Mouse (Mus musculus) forebrain, embryonic 12.5 days (tissue): ENCODE results near the gene Ccdc24. TPM values are rescaled to one million over a fixed set of nuclear protein-coding genes. Genes with fewer than 3 reads are reported as not detected.
A peak's percentile ranks its signal among the peaks of the same experiment; 100 is the strongest.

Source experiments
- ATAC-seq: fragments of 200-750 bp; cut with Nextera tagmentation; 2 replicates; pipeline ENCODE4 v1.8.0; 2017; ENCODE audit warnings: moderate TSS enrichment; ENCODE audit not compliant: low FRiP score
- H3K27ac ChIP-seq: fragments of 300-500 bp; sonication (generic); 2 replicates; pipeline ENCODE4 v1.5.1; 2016; ENCODE audit warnings: mild to moderate bottlenecking
- H3K27me3 ChIP-seq: fragments of 300-500 bp; sonication (generic); 2 replicates; pipeline ENCODE4 v1.6.1; 2016; ENCODE audit warnings: mild to moderate bottlenecking
- H3K36me3 ChIP-seq: fragments of 300-500 bp; sonication (generic); replicated peaks from 2 replicates; pipeline ENCODE4 v1.6.1; 2016; ENCODE audit warnings: mild to moderate bottlenecking
- H3K4me1 ChIP-seq: fragments of 300-500 bp; sonication (generic); 2 replicates; pipeline ENCODE4 v1.6.1; 2016
- H3K4me2 ChIP-seq: fragments of 300-500 bp; sonication (generic); 2 replicates; pipeline ENCODE4 v1.6.1; 2016; ENCODE audit warnings: mild to moderate bottlenecking, moderate library complexity
- H3K4me3 ChIP-seq: fragments of 300-500 bp; sonication (generic); replicated peaks from 2 replicates; pipeline ENCODE4 v1.5.1; 2016; ENCODE audit warnings: mild to moderate bottlenecking
- H3K9ac ChIP-seq: fragments of 300-500 bp; sonication (generic); 2 replicates; pipeline ENCODE4 v1.6.1; 2016; ENCODE audit warnings: mild to moderate bottlenecking
- H3K9me3 ChIP-seq: fragments of 300-500 bp; sonication (generic); 2 replicates; pipeline ENCODE4 v1.6.1; 2016
- WGBS: fragments of 180-500 bp; shearing (Covaris S2); methylation state at CpG from one replicate; pipeline ENCODE4 v1.1.7; 2016; 5-methylcytosine and 5-hydroxymethylcytosine counted together
- polyA plus RNA-seq: library from polyadenylated mRNA; unstranded; fragments of >200 nt; fragmentation: Nextera tagmentation; extraction: Ambion mirVana; gene quantifications from 2 replicates; pipeline ENCODE4 v1.2.1, GENCODE M21; 2016

Ccdc24 gene
- polyA plus RNA-seq, 1 experiment from 2014 or later, result 2.1 TPM

- Histone ChIP-seq H3K27me3 (no peaks in the 10 kb centered on the region; the same call in 1 of the 2 replicates), H3K27ac (no peak overlapping the region), H3K36me3 (no peaks in the 10 kb centered on the region), H3K9me3 (no peaks in the 10 kb centered on the region), H3K4me2 (peak overlapping the region; percentile 22; the same call in 1 of the 2 replicates), H3K4me3 (no peak overlapping the region), H3K4me1 (peaks cover 25% of the 10 kb centered on the region), H3K9ac (no peak overlapping the region)
- 52% methylated on average over 17 of the region's 17 CpGs for WGBS
- peak; percentile 44 for ATAC-seq
Measured at GRCm38 (mm10) chr4:117849063-117849462, 23.3 kb downstream of the Ccdc24 start.

DNA sequence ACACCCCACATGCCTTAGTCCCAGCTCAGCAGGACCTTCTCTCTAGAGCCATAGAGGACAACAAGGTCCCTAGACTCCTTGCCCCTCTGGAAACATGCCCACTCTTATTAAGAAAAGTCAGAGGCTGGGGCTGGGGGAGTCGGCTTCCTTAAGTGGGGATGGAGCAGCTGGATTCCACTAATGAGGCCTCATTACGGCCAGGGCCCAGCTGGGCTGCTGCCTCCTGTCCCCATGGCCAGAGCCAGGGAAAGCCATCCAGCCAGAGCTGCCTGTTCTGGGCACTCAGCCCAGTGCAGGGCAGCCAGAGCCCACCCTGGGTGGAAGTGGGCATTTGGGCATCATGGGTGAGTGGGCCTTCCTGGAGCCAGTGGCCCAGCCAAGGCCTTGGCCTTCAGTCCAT, 25.3 kb downstream of the Ccdc24 start:
- Histone ChIP-seq H3K27me3 (no peaks in the 10 kb centered on the region; the same call in 1 of the 2 replicates), H3K4me1 (peaks cover 25% of the 10 kb centered on the region), H3K9me3 (no peaks in the 10 kb centered on the region), H3K9ac (no peak overlapping the region), H3K27ac (no peak overlapping the region), H3K36me3 (no peaks in the 10 kb centered on the region), H3K4me2 (no peak overlapping the region), H3K4me3 (no peak overlapping the region)
- WGBS, result 14% methylated on average over 2 of the region's 2 CpGs
- no peak for ATAC-seq

DNA sequence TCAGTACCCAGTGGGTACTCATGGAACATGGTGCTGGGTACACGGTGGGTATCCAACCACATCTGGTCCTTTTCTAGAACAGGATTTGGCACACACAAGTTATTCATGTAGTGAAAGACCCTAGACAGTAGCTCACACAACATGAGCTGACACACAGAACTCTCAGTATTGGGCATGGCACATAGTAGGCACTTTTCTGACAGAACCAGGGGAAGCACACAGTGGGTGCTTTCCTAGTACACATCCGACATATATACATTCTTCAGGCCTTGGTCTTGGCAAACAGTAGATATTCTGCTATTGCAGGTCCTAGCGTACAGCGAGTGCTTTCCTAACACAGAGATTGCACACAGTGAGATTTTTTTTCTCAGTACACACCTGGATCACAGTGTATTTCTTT, 26.1 kb downstream of the Ccdc24 start:
- Histone ChIP-seq H3K27me3 (no peaks in the 10 kb centered on the region; the same call in 1 of the 2 replicates), H3K36me3 (no peaks in the 10 kb centered on the region), H3K4me3 (no peak overlapping the region), H3K9me3 (no peaks in the 10 kb centered on the region), H3K4me1 (peaks cover 25% of the 10 kb centered on the region), H3K27ac (no peak overlapping the region), H3K4me2 (no peak overlapping the region), H3K9ac (no peak overlapping the region)
- WGBS, result 91% methylated on average over 4 of the region's 4 CpGs
- ATAC-seq, result no peak

DNA sequence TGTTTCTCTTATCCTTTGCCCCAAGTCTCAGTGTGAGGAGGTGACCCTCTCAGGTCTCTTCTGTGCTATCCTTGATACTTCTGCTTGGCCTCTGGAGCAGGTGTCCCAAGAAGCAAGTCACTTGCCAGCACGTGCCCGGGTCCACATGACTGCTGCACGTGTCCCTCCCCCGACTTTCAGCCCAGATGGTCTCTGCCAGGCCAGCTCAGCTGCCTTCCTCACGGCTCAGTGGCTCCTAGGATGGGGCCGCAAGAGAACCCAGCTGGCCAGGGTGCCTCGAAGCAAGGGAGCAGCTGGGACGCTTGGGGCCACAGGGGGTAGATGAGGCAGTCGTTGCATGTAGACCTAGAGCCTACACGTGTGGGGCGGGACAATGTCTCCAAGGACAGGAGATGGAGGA, 27.0 kb downstream of the Ccdc24 start:
- H3K4me1 ChIP-seq, result peaks cover 24% of the 10 kb centered on the region
- no peak overlapping the region for H3K27ac ChIP-seq
- H3K9ac ChIP-seq, result no peak overlapping the region
- no peak overlapping the region for H3K4me3 ChIP-seq
- H3K36me3 ChIP-seq, result no peaks in the 10 kb centered on the region
- 85% methylated on average over 11 of the region's 11 CpGs for WGBS
- no peaks in the 10 kb centered on the region; the same call in 1 of the 2 replicates for H3K27me3 ChIP-seq
- H3K4me2 ChIP-seq, result no peak overlapping the region
- no peaks in the 10 kb centered on the region for H3K9me3 ChIP-seq
- ATAC-seq, result no peak

GRCm38 (mm10) chr4:117844467-117844866, 27.9 kb downstream of the Ccdc24 start:
- Histone ChIP-seq H3K27me3 (no peaks in the 10 kb centered on the region; the same call in 1 of the 2 replicates), H3K9ac (no peak overlapping the region), H3K27ac (no peak overlapping the region), H3K4me1 (peaks cover 16% of the 10 kb centered on the region), H3K4me3 (no peak overlapping the region), H3K4me2 (no peak overlapping the region), H3K9me3 (no peaks in the 10 kb centered on the region), H3K36me3 (no peaks in the 10 kb centered on the region)
- no peak for ATAC-seq
- 93% methylated on average over 5 of the region's 5 CpGs for WGBS

- H3K4me2 ChIP-seq, result no peak overlapping the region
- H3K9ac ChIP-seq, result no peak overlapping the region
- H3K27me3 ChIP-seq, result no peaks in the 10 kb centered on the region; the same call in 1 of the 2 replicates
- H3K36me3 ChIP-seq, result no peaks in the 10 kb centered on the region
- H3K4me1 ChIP-seq, result peaks cover 6% of the 10 kb centered on the region
- no peaks in the 10 kb centered on the region for H3K9me3 ChIP-seq
- H3K27ac ChIP-seq, result no peak overlapping the region
- no peak for ATAC-seq
- 89% methylated on average over 5 of the region's 5 CpGs for WGBS
- H3K4me3 ChIP-seq, result no peak overlapping the region
Measured at GRCm38 (mm10) chr4:117843101-117843500, 29.3 kb downstream of the Ccdc24 start.

GRCm38 (mm10) chr4:117841566-117841965, 30.8 kb downstream of the Ccdc24 start:
- no peak overlapping the region for H3K27ac ChIP-seq
- H3K9me3 ChIP-seq, result no peaks in the 10 kb centered on the region
- no peak overlapping the region for H3K9ac ChIP-seq
- 82% methylated on average over 3 of the region's 3 CpGs for WGBS
- no peaks in the 10 kb centered on the region for H3K36me3 ChIP-seq
- H3K4me3 ChIP-seq, result no peak overlapping the region
- no peak for ATAC-seq
- no peaks in the 10 kb centered on the region for H3K27me3 ChIP-seq
- no peak overlapping the region for H3K4me2 ChIP-seq
- 0 out of 2 replicates have a peak, but pooled peaks cover 2% of the 10 kb centered on the region for H3K4me1 ChIP-seq

GRCm38 (mm10) chr4:117840821-117841220, 31.5 kb downstream of the Ccdc24 start:
- Histone ChIP-seq H3K9ac (no peak overlapping the region), H3K4me3 (no peak overlapping the region), H3K4me2 (no peak overlapping the region), H3K4me1 (0 out of 2 replicates have a peak, but pooled peaks cover 2% of the 10 kb centered on the region), H3K9me3 (no peaks in the 10 kb centered on the region), H3K36me3 (no peaks in the 10 kb centered on the region), H3K27me3 (no peaks in the 10 kb centered on the region), H3K27ac (no peak overlapping the region)
- no peak for ATAC-seq
- WGBS, result 94% methylated on average over 5 of the region's 5 CpGs

DNA sequence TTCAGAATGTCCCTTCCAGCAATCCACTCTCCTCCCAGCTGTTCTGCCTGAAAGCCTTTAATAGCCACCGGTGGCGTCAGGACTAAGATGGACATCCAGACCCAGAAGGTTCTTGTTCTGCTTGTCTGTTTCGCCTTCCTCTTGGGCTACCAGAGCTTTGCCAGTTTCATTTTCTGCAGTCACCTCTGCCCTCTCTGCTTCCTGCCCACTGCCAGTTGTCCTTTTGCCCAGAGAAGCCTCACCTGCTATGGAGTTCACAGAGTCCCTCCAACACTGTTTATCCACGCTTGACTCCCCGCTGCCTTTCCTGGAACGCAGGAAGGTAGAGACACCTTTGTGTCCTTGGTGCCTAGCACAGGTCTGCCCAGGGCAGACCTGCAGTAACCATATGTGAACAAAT, 33.0 kb downstream of the Ccdc24 start:
- Histone ChIP-seq H3K4me2 (no peak overlapping the region), H3K9me3 (no peaks in the 10 kb centered on the region), H3K4me1 (peaks cover 7% of the 10 kb centered on the region), H3K27ac (no peak overlapping the region), H3K36me3 (no peaks in the 10 kb centered on the region), H3K9ac (no peak overlapping the region), H3K4me3 (no peak overlapping the region), H3K27me3 (peaks cover 4% of the 10 kb centered on the region; the same call in 1 of the 2 replicates)
- 81% methylated on average over 6 of the region's 6 CpGs for WGBS
- ATAC-seq, result no peak

GRCm38 (mm10) chr4:117837271-117837670, 35.1 kb downstream of the Ccdc24 start:
- Histone ChIP-seq H3K9ac (no peak overlapping the region), H3K9me3 (no peaks in the 10 kb centered on the region), H3K4me3 (no peak overlapping the region), H3K4me1 (peaks cover 11% of the 10 kb centered on the region), H3K4me2 (no peak overlapping the region), H3K36me3 (no peaks in the 10 kb centered on the region), H3K27ac (no peak overlapping the region), H3K27me3 (peaks cover 14% of the 10 kb centered on the region; the same call in 1 of the 2 replicates)
- ATAC-seq, result no peak
- 78% methylated on average over 4 of the region's 4 CpGs for WGBS

GRCm38 (mm10) chr4:117836204-117836767, 36.1 kb downstream of the Ccdc24 start:
- peak overlapping the region; percentile 68 for H3K9ac ChIP-seq
- no peaks in the 10 kb centered on the region for H3K9me3 ChIP-seq
- peaks cover 11% of the 10 kb centered on the region for H3K4me1 ChIP-seq
- H3K27me3 ChIP-seq, result peaks cover 14% of the 10 kb centered on the region; the same call in 1 of the 2 replicates
- ATAC-seq, result peak; percentile 91
- WGBS, result under 1% methylated on average over 48 of the region's 48 CpGs
- H3K4me3 ChIP-seq, result peak overlapping the region; percentile 80
- H3K27ac ChIP-seq, result peak overlapping the region; percentile 81
- H3K36me3 ChIP-seq, result no peaks in the 10 kb centered on the region
- H3K4me2 ChIP-seq, result peak overlapping the region; percentile 95

DNA sequence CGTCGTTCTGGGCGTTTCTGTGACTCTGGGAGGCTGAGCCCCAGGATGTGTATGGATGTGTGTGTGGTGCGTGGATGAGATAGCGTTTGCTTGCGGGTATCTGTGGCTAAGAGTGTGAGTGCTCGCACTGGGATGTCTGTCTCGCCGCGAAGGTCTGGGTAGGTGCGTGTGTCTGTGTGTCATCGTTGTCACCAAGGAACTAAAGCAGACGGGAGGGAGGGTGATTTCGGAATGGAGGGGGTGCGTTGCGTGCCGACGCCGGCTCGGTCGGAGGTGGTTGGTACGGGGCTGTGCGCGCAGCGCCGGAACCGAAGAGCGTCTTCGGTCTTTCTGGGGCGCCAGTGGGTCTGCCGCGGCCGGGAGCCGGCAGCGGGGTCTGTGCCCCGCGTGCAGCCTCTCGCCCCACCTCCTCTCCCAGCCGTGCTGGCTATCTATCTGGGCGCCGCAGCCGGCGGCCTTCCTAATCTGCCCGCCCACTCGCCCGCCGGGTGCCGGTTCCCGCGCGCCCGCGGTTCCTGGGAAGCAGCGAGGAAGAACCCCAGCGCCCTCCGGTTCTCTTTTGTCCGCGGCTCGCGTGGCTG, 36.7 kb downstream of the Ccdc24 start:
- peaks cover 11% of the 10 kb centered on the region for H3K4me1 ChIP-seq
- WGBS, result under 1% methylated on average over 58 of the region's 60 CpGs
- H3K27ac ChIP-seq, result peak overlapping the region; percentile 81
- no peaks in the 10 kb centered on the region for H3K36me3 ChIP-seq
- H3K27me3 ChIP-seq, result peaks cover 16% of the 10 kb centered on the region
- peak overlapping the region; percentile 68 for H3K9ac ChIP-seq
- peak; percentile 47 for ATAC-seq
- H3K4me3 ChIP-seq, result peak overlapping the region; percentile 80
- H3K4me2 ChIP-seq, result peak overlapping the region; percentile 95
- H3K9me3 ChIP-seq, result no peaks in the 10 kb centered on the region
